Mouse (Mus musculus) embryonic facial prominence, embryonic 12.5 days (tissue): ENCODE measurements at regions not wholly inside any gene's neighbourhood (a gene's known extent, or its start where the extent isn't known, plus 50 kb on each side); places are given as distances from the start of the nearest gene placed in this dataset.

Experiments
- ATAC-seq: fragments of 200-750 bp; cut with Nextera tagmentation; 2 replicates; pipeline ENCODE4 v1.8.0; 2017; ENCODE audit not compliant: insufficient number of reproducible peaks, insufficient read depth, low FRiP score, low TSS enrichment
- H3K27ac ChIP-seq: fragments of 300-500 bp; sonication (generic); 2 replicates; pipeline ENCODE4 v1.5.1; 2016; ENCODE audit warnings: mild to moderate bottlenecking
- H3K27me3 ChIP-seq: fragments of 300-500 bp; sonication (generic); 2 replicates; pipeline ENCODE4 v1.6.1; 2016; ENCODE audit warnings: mild to moderate bottlenecking, moderate library complexity
- H3K36me3 ChIP-seq: fragments of 300-500 bp; sonication (generic); 2 replicates; pipeline ENCODE4 v1.6.1; 2016; ENCODE audit warnings: mild to moderate bottlenecking
- H3K4me1 ChIP-seq: fragments of 300-500 bp; sonication (generic); 2 replicates; pipeline ENCODE4 v1.6.1; 2016
- H3K4me2 ChIP-seq: fragments of 300-500 bp; sonication (generic); replicated peaks from 2 replicates; pipeline ENCODE4 v1.6.1; 2016; ENCODE audit warnings: mild to moderate bottlenecking, moderate library complexity
- H3K4me3 ChIP-seq: fragments of 300-500 bp; sonication (generic); 2 replicates; pipeline ENCODE4 v1.5.1; 2016; ENCODE audit warnings: mild to moderate bottlenecking
- H3K9ac ChIP-seq: fragments of 300-500 bp; sonication (generic); 2 replicates; pipeline ENCODE4 v1.6.1; 2016; ENCODE audit warnings: mild to moderate bottlenecking, moderate library complexity
- H3K9me3 ChIP-seq: fragments of 300-500 bp; sonication (generic); 2 replicates; pipeline ENCODE4 v1.6.1; 2016; ENCODE audit warnings: mild to moderate bottlenecking, moderate library complexity
- WGBS: fragments of 180-500 bp; shearing (Covaris S2); methylation state at CpG from one replicate; pipeline ENCODE4 v1.1.7; 2016; 5-methylcytosine and 5-hydroxymethylcytosine counted together

DNA sequence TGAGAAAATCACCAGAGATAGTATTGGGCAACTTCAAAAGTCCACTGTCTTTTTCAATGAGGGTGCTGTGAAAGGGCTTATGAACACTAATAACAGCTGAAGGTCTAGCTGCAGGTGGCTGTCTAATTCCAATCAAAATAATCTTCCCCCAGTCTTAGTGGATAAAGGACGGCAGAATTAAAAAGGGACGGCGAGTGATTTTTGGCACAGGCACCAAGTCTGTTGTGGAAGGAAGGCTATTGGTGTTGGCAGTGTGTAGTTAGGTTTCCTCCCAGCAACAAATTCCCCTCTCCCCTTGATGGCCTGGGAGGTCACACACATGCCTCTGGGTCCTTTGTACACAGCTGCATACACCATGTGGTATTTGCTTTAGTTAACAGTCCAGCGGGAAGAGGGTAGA is 296.3 kb downstream of the Slc4a3 start:
- ATAC-seq = no peak

DNA sequence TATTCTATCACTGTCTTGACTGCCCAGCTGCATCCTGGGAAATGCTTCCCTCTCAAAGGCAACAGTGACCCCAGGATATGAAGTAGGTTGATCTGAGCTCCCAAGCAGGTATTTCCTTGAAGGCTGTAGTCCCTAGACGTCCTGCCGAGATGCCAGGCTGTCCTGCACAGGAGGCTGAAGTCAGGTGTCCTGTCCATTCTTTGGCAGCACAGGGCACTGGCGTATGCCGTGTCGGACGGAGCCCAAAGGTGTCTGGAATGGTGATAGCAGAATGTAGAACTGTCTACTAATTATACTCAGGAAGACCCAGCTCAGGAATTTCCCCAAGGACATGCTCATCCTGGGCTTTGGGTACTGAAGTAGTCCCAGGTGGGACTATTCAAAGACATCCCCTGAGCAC is 297.3 kb downstream of the Slc4a3 start:
- 89% methylated on average over 6 of the region's 6 CpGs for WGBS
- peaks cover 25% of the 10 kb centered on the region for H3K4me1 ChIP-seq
- no peaks in the 10 kb centered on the region for H3K36me3 ChIP-seq
- H3K27me3 ChIP-seq = no peaks in the 10 kb centered on the region
- no peak overlapping the region for H3K4me3 ChIP-seq
- H3K4me2 ChIP-seq = no peak overlapping the region
- H3K9me3 ChIP-seq = no peaks in the 10 kb centered on the region
- no peak overlapping the region for H3K9ac ChIP-seq
- ATAC-seq = no peak
- H3K27ac ChIP-seq = no peak overlapping the region

More for the DNA sequence above, 296.3 kb downstream of the Slc4a3 start:
- Histone ChIP-seq H3K4me2 (no peak overlapping the region), H3K4me1 (peaks cover 25% of the 10 kb centered on the region), H3K27ac (no peak overlapping the region), H3K36me3 (no peaks in the 10 kb centered on the region), H3K27me3 (no peaks in the 10 kb centered on the region), H3K9me3 (no peaks in the 10 kb centered on the region), H3K9ac (no peak overlapping the region), H3K4me3 (no peak overlapping the region)
- 58% methylated on average over 4 of the region's 4 CpGs for WGBS

DNA sequence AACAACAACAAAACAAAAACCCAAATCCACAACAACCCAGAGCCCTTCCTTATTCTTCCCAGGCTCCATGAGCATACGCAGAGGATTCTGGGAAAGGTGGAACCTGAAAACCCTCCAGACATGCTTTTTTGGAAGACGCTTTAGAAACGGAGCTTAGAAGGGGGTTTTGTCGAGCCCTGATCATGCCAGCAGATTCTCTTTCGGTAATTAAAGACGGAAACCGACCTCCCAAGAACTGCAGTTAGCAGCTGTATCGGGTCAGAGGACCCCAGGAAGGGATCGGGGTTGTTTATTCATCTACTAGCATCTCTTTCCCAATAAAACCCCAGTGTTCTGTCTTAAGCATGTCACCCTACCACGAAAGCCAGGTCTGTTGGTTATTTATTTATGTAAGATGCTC is 298.1 kb downstream of the Slc4a3 start:
- no peaks in the 10 kb centered on the region for H3K36me3 ChIP-seq
- peak overlapping the region; percentile 72; the same call in 1 of the 2 replicates for H3K27ac ChIP-seq
- WGBS = 45% methylated on average over 10 of the region's 10 CpGs
- no peaks in the 10 kb centered on the region for H3K9me3 ChIP-seq
- peaks cover 25% of the 10 kb centered on the region for H3K4me1 ChIP-seq
- no peaks in the 10 kb centered on the region for H3K27me3 ChIP-seq
- H3K9ac ChIP-seq = no peak overlapping the region
- ATAC-seq = no peak
- no peak overlapping the region for H3K4me3 ChIP-seq
- no peak overlapping the region for H3K4me2 ChIP-seq

DNA sequence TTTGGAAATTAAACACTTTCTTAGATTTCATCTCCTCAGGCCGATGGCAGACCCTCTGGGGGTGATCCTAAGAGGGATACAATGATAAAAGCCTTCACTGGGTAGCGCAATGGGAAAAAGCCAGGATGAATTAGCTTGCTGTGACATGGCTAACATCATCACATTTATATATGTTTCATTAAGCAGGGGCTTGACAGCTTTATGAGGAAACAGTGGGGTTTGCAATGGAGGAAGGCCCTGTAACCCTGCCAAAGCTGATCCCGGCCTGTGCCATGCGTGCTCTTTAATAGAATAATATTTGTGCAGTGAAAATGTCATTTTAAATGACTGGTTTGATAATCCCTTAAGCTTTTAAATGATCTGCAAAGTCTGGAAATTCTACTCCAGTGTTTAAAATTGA is 298.5 kb downstream of the Slc4a3 start:
- Histone ChIP-seq H3K4me3 (no peak overlapping the region), H3K36me3 (no peaks in the 10 kb centered on the region), H3K27ac (peak overlapping the region; percentile 72), H3K9me3 (no peaks in the 10 kb centered on the region), H3K27me3 (no peaks in the 10 kb centered on the region), H3K4me1 (peaks cover 25% of the 10 kb centered on the region), H3K4me2 (no peak overlapping the region), H3K9ac (no peak overlapping the region)
- no peak for ATAC-seq
- WGBS = 56% methylated on average over 4 of the region's 4 CpGs

DNA sequence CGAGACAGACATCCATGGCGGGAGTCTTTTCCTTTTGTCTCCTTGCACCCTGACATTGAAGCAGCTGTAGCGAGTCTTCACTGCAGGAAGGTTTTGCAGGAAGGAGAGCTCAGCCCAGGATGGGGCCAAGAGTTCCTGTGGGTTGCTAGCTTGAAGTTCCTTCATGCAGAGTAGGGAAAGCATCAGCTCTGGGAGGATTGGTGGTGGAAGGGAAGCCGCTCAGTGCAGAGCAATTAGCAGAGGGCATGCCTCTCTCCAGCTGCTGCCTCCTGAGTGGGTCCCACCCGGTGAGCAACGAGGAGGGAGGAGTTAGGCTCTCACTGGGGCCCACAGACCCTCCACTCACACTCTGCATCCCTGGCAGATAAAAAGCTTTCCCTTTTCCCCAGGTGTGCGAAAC is 298.9 kb downstream of the Slc4a3 start:
- Histone ChIP-seq H3K4me3 (no peak overlapping the region), H3K27me3 (no peaks in the 10 kb centered on the region), H3K4me2 (no peak overlapping the region), H3K9me3 (no peaks in the 10 kb centered on the region), H3K36me3 (no peaks in the 10 kb centered on the region), H3K27ac (peak overlapping the region; percentile 72), H3K4me1 (peaks cover 25% of the 10 kb centered on the region), H3K9ac (no peak overlapping the region)
- 26% methylated on average over 7 of the region's 7 CpGs for whole genome bisulfite sequencing
- ATAC-seq = no peak

DNA sequence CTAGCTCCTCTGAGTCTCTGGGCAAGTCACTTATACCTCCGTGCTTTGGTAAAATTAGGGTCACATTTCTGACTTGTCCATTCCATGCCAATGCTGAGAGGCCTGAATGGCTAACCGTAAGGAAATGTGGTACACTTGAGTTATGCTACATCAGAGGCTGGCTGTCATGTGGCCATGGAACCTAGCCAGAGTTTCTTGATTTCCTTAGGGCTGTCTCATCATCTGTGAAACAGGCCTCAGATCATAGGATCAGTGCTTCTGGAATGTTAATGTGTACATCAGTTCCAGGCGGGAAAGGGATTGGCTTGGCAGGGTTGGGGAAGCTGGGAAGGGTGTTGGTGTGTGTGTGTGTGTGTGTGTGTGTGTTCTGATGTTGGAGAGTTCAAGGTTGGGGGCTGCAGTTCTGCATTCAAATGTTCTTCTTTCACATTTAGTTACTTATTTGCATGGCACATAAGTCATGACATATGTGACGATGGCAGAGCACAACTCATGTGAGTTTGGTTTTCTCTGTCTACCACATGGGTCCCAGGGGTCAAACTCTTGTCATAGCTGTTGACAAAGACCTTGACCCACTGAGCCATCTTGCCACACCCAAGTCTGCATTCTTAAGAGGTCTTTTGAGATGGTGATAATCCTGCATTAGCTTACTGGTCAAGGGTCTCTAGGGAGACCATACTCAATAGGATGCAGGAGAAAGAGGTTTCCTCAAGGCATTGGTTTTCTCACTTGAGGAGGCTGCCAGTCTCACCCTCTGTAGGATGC is 299.9 kb downstream of the Slc4a3 start:
- Histone ChIP-seq H3K4me1 (peaks cover 25% of the 10 kb centered on the region), H3K4me3 (no peak overlapping the region), H3K4me2 (no peak overlapping the region), H3K9me3 (no peaks in the 10 kb centered on the region), H3K36me3 (no peaks in the 10 kb centered on the region), H3K9ac (no peak overlapping the region), H3K27ac (no peak overlapping the region), H3K27me3 (no peaks in the 10 kb centered on the region)
- 74% methylated on average over 4 of the region's 4 CpGs for WGBS
- no peak for ATAC-seq

DNA sequence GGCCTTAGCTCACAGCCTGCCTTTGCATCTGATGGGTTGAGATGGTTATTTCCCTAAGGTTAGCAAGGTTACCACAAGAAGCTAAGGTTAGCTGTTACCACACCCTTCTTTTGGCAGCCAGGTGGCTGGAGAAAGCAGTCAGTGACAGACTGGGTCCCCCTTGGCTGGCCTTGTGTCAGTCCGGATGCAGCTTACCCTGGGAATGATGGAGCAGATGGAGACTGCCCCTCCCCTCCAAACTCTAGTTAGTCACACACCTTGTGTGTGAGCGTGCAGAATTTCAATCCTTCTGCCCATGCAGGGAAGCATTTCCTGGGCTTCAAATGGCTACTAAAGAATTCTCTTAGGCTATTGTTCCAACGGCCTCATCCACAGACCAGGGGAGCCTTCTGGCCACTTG is 301.6 kb downstream of the Slc4a3 start:
- ATAC-seq = no peak
- H3K9me3 ChIP-seq = no peaks in the 10 kb centered on the region
- no peaks in the 10 kb centered on the region for H3K27me3 ChIP-seq
- H3K36me3 ChIP-seq = no peaks in the 10 kb centered on the region
- H3K4me1 ChIP-seq = peaks cover 19% of the 10 kb centered on the region
- H3K9ac ChIP-seq = no peak overlapping the region
- H3K4me2 ChIP-seq = no peak overlapping the region
- H3K4me3 ChIP-seq = no peak overlapping the region
- 40% methylated on average over 3 of the region's 3 CpGs for WGBS
- no peak overlapping the region for H3K27ac ChIP-seq

DNA sequence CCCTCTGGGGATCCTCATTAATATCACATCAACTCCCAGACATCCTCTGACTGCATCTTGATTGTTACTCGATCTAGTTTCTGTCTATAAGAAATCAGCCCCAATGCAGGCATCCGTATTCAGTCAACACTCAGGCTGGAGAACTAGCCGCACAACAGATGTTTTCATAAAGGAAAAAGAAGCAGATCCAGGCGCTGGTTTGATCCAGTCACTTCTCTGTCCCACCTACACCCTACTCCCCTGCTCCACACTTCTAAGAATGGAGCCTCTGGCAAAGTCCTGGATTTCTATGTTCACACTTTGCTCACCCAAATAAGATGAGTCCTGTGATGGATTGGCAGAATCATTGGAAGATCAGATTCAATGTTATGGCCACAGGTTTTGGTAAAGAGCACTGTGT is 302.4 kb downstream of the Slc4a3 start:
- H3K36me3 ChIP-seq = no peaks in the 10 kb centered on the region
- peaks cover 16% of the 10 kb centered on the region for H3K4me1 ChIP-seq
- no peaks in the 10 kb centered on the region for H3K9me3 ChIP-seq
- WGBS = 70% methylated on average over 4 of the region's 4 CpGs
- no peak overlapping the region for H3K4me3 ChIP-seq
- H3K27me3 ChIP-seq = no peaks in the 10 kb centered on the region
- H3K27ac ChIP-seq = no peak overlapping the region
- no peak for ATAC-seq
- H3K4me2 ChIP-seq = no peak overlapping the region
- H3K9ac ChIP-seq = no peak overlapping the region

DNA sequence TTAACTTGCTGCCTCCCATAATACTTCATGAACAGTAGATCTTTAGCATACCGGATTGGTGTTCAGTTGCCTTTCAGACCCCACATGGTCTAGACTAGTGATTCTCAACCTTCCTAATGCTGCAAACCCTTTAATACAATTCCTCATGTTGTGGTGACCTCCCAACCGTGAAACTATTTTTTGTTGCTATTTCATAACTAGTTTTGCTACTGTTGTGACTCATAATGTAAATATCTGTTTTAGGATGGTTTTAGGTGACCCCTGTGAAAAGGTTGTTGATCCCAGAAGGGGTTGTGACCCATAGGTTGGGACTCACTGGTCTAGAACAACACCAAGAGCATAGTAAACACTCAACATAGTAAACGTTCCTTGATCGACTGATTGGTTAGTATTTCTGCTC is 304.1 kb downstream of the Slc4a3 start:
- Histone ChIP-seq H3K36me3 (no peaks in the 10 kb centered on the region), H3K27ac (no peak overlapping the region), H3K4me2 (no peak overlapping the region), H3K4me3 (no peak overlapping the region), H3K4me1 (peaks cover 2% of the 10 kb centered on the region), H3K9ac (no peak overlapping the region), H3K27me3 (no peaks in the 10 kb centered on the region), H3K9me3 (no peaks in the 10 kb centered on the region)
- 91% methylated on average over 4 of the region's 4 CpGs for WGBS
- no peak for ATAC-seq

DNA sequence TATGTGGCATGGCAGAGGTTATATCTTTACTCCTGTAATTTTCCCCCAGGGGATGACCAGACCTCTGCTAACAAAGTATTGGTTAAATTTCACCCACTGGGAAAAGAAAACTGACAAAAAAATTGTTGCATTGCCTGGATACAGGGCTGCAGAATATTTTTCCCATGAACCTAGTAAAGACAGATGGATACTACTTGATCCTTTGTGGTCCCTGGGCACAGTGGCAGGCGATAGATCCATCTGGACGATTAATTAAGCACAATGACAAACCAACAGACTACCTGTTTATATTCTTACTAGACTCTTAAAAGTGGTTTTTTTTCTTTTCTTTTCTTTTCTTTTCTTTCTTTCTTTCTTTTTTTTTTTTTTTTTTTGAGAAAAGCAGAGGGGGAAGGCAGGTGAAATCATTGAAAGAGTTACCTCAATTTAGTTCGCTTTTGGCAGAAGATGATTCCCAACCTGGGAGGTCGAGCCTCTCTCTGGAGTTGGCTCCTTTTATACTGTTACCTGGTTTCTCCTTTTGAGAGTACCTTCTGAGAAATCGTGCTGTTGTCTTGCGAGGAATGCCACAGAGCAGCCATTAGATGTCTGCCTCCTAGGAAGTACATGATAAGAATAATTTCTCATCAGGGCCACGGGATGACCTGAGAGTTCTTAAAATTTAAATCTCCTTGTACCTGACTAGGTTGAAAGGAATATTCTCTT is 312.6 kb downstream of the Slc4a3 start:
- no peaks in the 10 kb centered on the region for H3K36me3 ChIP-seq
- H3K4me3 ChIP-seq = no peak overlapping the region
- no peaks in the 10 kb centered on the region for H3K27me3 ChIP-seq
- no peak overlapping the region for H3K27ac ChIP-seq
- H3K4me1 ChIP-seq = no peaks in the 10 kb centered on the region
- WGBS = 86% methylated on average over 7 of the region's 7 CpGs
- H3K4me2 ChIP-seq = no peak overlapping the region
- no peaks in the 10 kb centered on the region for H3K9me3 ChIP-seq
- ATAC-seq = no peak
- no peak overlapping the region for H3K9ac ChIP-seq

DNA sequence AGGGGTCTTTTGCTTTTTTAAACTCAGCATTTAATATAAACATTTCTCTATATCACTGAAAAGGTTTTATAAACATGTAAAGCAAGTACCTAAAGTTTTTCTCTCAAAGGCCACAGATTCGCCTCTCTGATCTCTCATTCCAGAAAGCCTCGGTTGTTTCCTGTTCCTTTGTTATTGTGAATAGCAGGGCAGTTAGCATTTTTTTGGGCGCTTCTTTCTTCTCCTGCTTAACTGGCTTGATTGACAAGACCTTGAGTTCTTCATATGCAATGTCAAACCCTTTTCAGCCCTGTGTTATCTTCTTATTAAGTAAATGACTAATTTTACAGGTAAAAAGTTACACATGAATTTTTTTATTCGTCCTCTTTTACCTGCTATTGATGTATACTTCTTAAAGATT is 316.7 kb downstream of the Slc4a3 start:
- Histone ChIP-seq H3K9me3 (no peaks in the 10 kb centered on the region), H3K4me1 (no peaks in the 10 kb centered on the region), H3K36me3 (no peaks in the 10 kb centered on the region), H3K27me3 (no peaks in the 10 kb centered on the region), H3K27ac (no peak overlapping the region), H3K4me3 (no peak overlapping the region), H3K4me2 (no peak overlapping the region), H3K9ac (no peak overlapping the region)
- WGBS = 58% methylated on average over 4 of the region's 4 CpGs
- no peak for ATAC-seq

DNA sequence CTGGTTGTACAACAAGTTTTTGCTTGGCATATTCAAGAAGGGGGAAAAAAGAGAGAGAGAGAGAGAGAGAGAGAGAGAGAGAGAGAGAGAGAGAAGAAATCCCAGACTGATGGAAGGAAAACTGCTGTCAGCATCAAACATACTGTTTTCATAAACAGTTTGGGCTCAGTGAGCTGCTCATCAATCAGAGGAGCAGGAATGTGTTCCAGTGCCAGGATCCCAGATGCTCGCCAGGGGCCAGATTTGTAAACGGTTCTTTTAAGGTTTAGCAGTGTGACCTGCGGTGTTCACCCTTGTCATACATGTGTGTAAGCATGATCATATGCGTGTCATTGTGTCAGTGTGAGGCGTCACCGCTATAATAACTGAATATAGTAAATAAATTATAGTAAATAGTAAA is 320.5 kb downstream of the Slc4a3 start:
- Histone ChIP-seq H3K27me3 (no peaks in the 10 kb centered on the region), H3K4me2 (no peak overlapping the region), H3K9ac (no peak overlapping the region), H3K4me1 (no peaks in the 10 kb centered on the region), H3K27ac (no peak overlapping the region), H3K4me3 (no peak overlapping the region), H3K9me3 (no peaks in the 10 kb centered on the region), H3K36me3 (no peaks in the 10 kb centered on the region)
- 58% methylated on average over 6 of the region's 6 CpGs for WGBS
- ATAC-seq = no peak
